Mouse (Mus musculus): ENCODE measurements around the gene Chst12.

DNA sequence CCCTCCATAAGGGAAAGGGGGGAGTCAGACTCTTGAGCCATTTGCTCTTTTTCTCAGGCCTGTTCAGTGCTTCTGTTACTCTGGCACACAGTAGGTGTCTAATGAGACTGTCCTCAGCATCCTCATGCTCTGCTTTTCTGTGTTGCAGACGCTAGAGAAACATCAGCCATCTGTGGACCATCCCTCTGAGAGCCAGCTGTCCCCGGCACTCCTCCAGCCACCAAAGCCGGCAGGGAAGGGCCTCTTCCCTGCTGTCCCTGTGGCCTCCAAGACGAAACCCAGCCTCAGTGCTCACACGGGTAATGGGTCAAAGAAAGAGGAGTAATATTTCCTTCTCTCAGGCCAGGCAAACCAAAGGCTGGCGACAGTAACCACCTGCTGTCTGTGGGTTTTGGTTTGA, 14.2 kb upstream of the Chst12 start:
- TF ChIP-seq CTCF (IDR thresholded peaks at IDR 0.05) (no peak), EP300 (IDR thresholded peaks at IDR 0.05) (no peak)
